Mouse (Mus musculus) kidney, adult 2 months (tissue): ENCODE data around the gene Dph2. TPM values are rescaled to one million over a fixed set of nuclear protein-coding genes. Genes with fewer than 3 reads are reported as not detected.

Experiments
- DNase-seq: peaks from one replicate; pipeline ENCODE4 v3.0.0; 2021
- H3K27ac ChIP-seq: fragments of 200-500 bp; 2 replicates; pipeline ENCODE4 v1.5.1; 2012; ENCODE audit warnings: low read depth, low read length, control low read depth, inconsistent platforms; ENCODE audit not compliant: insufficient read depth
- H3K27me3 ChIP-seq: fragments of 200-500 bp; replicated peaks from 2 replicates; pipeline ENCODE4 v1.6.1; 2012; ENCODE audit warnings: mild to moderate bottlenecking, moderate library complexity, low read length, inconsistent platforms; ENCODE audit not compliant: control insufficient read depth, insufficient read depth
- H3K36me3 ChIP-seq: fragments of 200-500 bp; 2 replicates; pipeline ENCODE4 v1.6.1; 2012; ENCODE audit warnings: mild to moderate bottlenecking, moderate library complexity, low read length, inconsistent platforms; ENCODE audit not compliant: control insufficient read depth, insufficient read depth
- H3K4me1 ChIP-seq: fragments of 200-500 bp; 2 replicates; pipeline ENCODE4 v1.6.1; 2011; ENCODE audit warnings: low read length; ENCODE audit not compliant: control insufficient read depth, insufficient read depth
- H3K4me3 ChIP-seq: fragments of 200-500 bp; 2 replicates; pipeline ENCODE4 v1.5.1; 2011; ENCODE audit warnings: mild to moderate bottlenecking, low read depth, low read length, control low read depth; ENCODE audit not compliant: insufficient read depth
- CTCF ChIP-seq: fragments of 200-500 bp; conservative IDR thresholded peaks from 2 replicates; pipeline ENCODE4 v1.5.1; 2011; ENCODE audit warnings: low read depth, mild to moderate bottlenecking, control low read depth, low read length, moderate library complexity, mixed read lengths; ENCODE audit not compliant: insufficient read depth, insufficient read length
- POLR2A ChIP-seq: fragments of 200-500 bp; IDR thresholded peaks from one replicate; pipeline ENCODE4 v1.6.1; 2011; ENCODE audit warnings: low read depth, low read length, control low read depth
- WGBS: fragments of 180-500 bp; shearing (Covaris S2); methylation state at CpG from one replicate; pipeline ENCODE4 v1.1.7; 2018; 5-methylcytosine and 5-hydroxymethylcytosine counted together
- polyA plus RNA-seq: library from polyadenylated mRNA; depleted of rRNA; stranded (reverse); fragments of >200 nt; gene quantifications from 2 replicates; pipeline ENCODE4 v1.2.3, GENCODE M21; 2012; rRNA removed

The Dph2 gene
- polyA plus RNA-seq: 9.4 and 10.1 TPM in 2 replicates

GRCm38 (mm10) chr4:117891738-117892161 lies at the start of gene Dph2:
TSS of gene Dph2 (minus strand) at chr4:117892032.
- no peak within 1 kb of the TSS for H3K27ac ChIP-seq
- H3K4me3 ChIP-seq: peak within 1 kb of the TSS; percentile 64
- under 1% methylated on average over 21 of the region's 21 CpGs for WGBS
- DNase-seq: peak; percentile 94
- 0 out of 2 replicates have a peak, but pooled peaks cover 2% of the 10 kb centered on the region for H3K4me1 ChIP-seq
- H3K36me3 ChIP-seq: no peaks in the 10 kb centered on the region
- no peak for TF ChIP-seq CTCF
- no peak for TF ChIP-seq POLR2A
- H3K27me3 ChIP-seq: no peaks in the 10 kb centered on the region

GRCm38 (mm10) chr4:117936964-117937363 lies 45.1 kb upstream of the Dph2 start:
- Histone ChIP-seq H3K4me1 (no peaks in the 10 kb centered on the region), H3K36me3 (no peaks in the 10 kb centered on the region), H3K4me3 (no peak overlapping the region), H3K27ac (no peak overlapping the region), H3K27me3 (no peaks in the 10 kb centered on the region)
- TF ChIP-seq POLR2A (no peak), CTCF (no peak; the same call in 1 of the 2 replicates)
- WGBS: 94% methylated on average over 5 of the region's 5 CpGs
- DNase-seq: no peak

GRCm38 (mm10) chr4:117934081-117934480 lies 42.2 kb upstream of the Dph2 start:
- no peak for TF ChIP-seq CTCF
- no peak for TF ChIP-seq POLR2A
- 89% methylated on average over 4 of the region's 4 CpGs for WGBS
- no peak for DNase-seq
- Histone ChIP-seq H3K36me3 (no peaks in the 10 kb centered on the region), H3K27me3 (no peaks in the 10 kb centered on the region), H3K4me3 (no peak overlapping the region), H3K27ac (no peak overlapping the region), H3K4me1 (0 out of 2 replicates have a peak, but pooled peaks cover 1% of the 10 kb centered on the region)

GRCm38 (mm10) chr4:117933248-117933647 lies 41.4 kb upstream of the Dph2 start:
- TF ChIP-seq CTCF (no peak), POLR2A (no peak)
- 82% methylated on average over 5 of the region's 5 CpGs for WGBS
- Histone ChIP-seq H3K27ac (no peak overlapping the region), H3K36me3 (no peaks in the 10 kb centered on the region), H3K4me3 (no peak overlapping the region), H3K4me1 (peaks cover 5% of the 10 kb centered on the region; the same call in 1 of the 2 replicates), H3K27me3 (no peaks in the 10 kb centered on the region)
- no peak for DNase-seq

- Histone ChIP-seq H3K36me3 (no peaks in the 10 kb centered on the region), H3K4me3 (peak within 1 kb of the TSS; percentile 50), H3K27ac (peak within 1 kb of the TSS; percentile 58; the same call in 1 of the 2 replicates), H3K27me3 (no peaks in the 10 kb centered on the region), H3K4me1 (peaks cover 5% of the 10 kb centered on the region; the same call in 1 of the 2 replicates)
- TF ChIP-seq CTCF (no peak), POLR2A (no peak)
- WGBS: 2% methylated on average over 33 of the region's 33 CpGs
- peak; percentile 72 for DNase-seq
Measured at GRCm38 (mm10) chr4:117929391-117929881, 37.6 kb upstream of the Dph2 start, which contains the start of gene Artn. TSS of gene Artn (minus strand) at chr4:117929763.

GRCm38 (mm10) chr4:117928699-117929241 lies 36.9 kb upstream of the Dph2 start:
- Histone ChIP-seq H3K4me1 (peaks cover 5% of the 10 kb centered on the region; the same call in 1 of the 2 replicates), H3K36me3 (no peaks in the 10 kb centered on the region), H3K27ac (no peak overlapping the region), H3K27me3 (no peaks in the 10 kb centered on the region), H3K4me3 (peak overlapping the region; percentile 50)
- DNase-seq: peak; percentile 68
- TF ChIP-seq CTCF (peak; percentile 70), POLR2A (no peak)
- WGBS: 4% methylated on average over 13 of the region's 13 CpGs

- Histone ChIP-seq H3K27ac (no peak overlapping the region), H3K4me1 (peaks cover 5% of the 10 kb centered on the region; the same call in 1 of the 2 replicates), H3K36me3 (no peaks in the 10 kb centered on the region), H3K27me3 (no peaks in the 10 kb centered on the region), H3K4me3 (no peak overlapping the region)
- TF ChIP-seq CTCF (peak; percentile 69), POLR2A (no peak)
- DNase-seq: no peak
- 28% methylated on average over 6 of the region's 6 CpGs for WGBS
Measured at GRCm38 (mm10) chr4:117928234-117928633, 36.4 kb upstream of the Dph2 start.
